Mouse (Mus musculus): ENCODE data around the gene Zfp866. TPM values are rescaled to one million over a fixed set of nuclear protein-coding genes. Genes with fewer than 3 reads are reported as not detected.

Gene Zfp866
- polyA plus RNA-seq, 1 experiment = 1.5 TPM

DNA sequence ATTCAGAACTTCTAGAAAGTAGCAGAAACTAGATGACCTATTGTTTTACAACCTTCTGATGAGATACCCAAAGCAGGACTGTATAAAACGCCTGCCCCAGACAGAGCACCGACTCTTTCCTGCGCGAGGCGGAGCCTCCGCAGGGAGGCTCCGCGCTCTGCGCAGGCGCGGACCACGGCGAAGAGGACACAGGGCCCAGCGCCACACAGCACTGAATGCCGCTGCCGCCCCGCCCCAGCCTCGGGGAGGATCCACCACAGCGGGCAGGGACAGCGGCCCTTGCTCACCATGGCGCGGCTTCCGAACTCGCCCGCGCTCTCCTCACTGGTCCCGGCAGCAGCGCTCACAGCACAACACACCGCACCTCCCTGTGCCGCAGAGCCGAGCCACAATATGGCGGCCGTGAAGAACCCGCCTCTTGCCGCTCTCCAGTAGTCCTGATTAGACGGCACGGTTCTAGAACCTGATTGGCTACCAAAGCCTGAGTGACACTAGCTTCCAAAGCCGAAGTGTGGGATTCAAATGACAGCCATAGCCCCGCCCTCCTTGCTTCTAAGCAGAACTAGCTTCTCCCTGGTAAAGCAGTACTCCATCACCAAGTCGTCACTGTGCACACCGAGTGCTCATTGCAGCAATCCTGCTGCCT, 16.4 kb downstream of the Zfp866 start, which contains the start of gene Gm20422:
Gene Gm20422 (minus strand): TSS at position 384 of the 646 bp plus-strand sequence.
- TF ChIP-seq GATA1 (IDR thresholded peaks at IDR 0.05; ENCODE audit: low read length) = no peak

DNA sequence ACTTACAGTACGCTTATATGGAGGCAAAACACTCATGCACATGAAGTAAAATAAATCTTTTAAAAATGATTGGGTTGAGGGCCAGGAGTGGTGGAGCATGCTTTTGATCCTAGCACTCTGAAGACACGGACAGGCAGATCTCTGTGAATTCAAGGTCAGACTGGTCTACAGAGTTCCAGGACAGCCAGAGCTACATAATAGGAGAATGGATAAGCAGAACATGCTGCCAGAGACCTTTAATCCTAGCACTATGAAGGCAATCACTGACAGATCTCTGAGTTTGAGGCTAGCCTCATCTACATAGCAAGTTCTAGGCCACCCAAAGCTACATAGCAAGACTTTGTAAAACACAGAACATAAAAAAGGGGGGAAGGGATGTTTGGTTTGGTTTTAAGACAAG, 18.9 kb downstream of the Zfp866 start:
- TF ChIP-seq GATA1 (IDR thresholded peaks at IDR 0.05; ENCODE audit: low read length) = no peak

DNA sequence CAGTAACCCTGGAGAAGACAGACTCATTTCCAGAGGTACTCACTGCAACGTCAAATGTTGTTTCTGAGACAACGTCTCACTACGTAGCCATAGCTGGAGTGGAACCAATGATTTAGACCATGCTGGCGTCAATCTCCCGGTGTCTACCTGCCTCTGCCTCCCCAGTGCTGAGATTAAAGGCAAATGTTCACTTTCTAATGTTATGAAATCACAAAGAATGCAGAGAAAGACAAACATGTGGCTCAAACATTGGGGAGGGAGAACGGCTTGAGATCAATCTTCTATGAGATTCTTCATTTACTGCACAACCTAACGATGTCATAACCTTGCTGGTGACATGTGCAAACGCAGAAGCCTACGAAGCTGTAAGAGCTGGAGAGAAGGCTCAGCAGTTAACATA, 19.8 kb downstream of the Zfp866 start:
- no peak for TF ChIP-seq GATA1 (IDR thresholded peaks at IDR 0.05; ENCODE audit: low read length)

DNA sequence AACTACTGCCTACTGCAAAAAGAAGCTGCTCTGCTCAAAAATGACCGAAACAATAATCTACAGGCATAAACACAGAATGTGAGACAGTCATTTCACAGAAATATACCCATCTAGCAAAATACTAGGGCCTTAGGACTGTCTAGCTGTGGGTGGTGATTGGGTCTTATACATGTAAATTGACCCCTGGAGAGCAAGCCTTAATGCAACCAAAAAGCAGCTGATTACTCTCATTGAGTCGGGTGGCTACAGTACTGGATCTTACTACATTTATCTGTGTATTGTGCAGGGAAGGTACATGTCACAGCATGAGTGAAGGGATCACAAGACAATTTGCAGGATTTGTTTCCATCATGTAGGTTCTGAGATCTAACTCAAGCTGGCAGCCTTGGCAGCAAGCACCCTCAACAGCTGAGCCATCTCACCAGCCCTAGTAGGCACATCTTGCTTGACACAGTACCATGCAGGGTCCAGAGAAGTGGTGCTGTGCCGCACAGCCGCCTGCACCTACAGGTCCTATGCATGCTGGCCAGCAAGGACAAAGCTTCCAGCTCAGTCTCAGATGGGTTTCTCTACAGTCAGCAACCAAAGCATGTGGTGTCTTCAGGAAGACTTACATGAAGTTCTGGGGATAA, 29.0 kb downstream of the Zfp866 start:
- TF ChIP-seq GATA1 (IDR thresholded peaks at IDR 0.05; ENCODE audit: low read length) = no peak

DNA sequence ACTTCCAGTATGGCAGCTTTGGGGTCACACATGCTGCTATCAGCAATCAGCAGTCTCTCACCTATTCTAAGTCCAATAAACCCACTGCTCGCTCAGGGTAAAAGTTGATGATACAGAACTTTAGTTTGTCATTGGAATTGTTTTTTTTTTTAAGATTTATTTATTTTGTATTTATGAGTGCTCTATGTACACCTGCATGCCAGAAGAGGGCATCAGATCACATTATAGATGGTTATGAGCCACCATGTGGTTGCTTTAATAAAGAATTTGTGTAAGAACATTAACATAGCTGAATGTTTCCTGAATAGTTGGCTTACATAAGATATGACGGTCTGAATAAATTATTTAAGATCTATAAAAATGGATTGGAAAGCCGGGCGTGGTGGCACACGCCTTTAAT, 32.7 kb downstream of the Zfp866 start:
- TF ChIP-seq GATA1 (IDR thresholded peaks at IDR 0.05; ENCODE audit: low read length) = no peak

DNA sequence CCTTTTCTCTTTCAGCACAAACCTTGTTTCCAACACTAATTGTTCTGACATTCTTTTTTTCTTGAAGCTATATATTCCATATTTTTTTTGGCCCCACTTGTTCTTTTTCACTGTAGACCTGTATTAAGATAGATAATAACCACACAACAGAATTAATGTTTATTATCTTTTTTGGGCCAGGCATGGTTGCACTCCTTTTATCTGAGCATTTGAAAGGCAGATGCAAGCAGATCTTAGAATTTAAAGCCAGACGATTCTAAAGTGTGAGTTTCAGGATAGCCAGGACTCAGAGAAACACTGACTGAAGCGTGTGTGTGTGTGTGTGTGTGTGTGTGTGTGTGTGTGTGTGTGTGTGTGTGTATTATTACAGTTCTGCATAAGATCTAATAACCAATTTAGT, 38.5 kb downstream of the Zfp866 start:
- TF ChIP-seq GATA1 (IDR thresholded peaks at IDR 0.05; ENCODE audit: low read length) = no peak

DNA sequence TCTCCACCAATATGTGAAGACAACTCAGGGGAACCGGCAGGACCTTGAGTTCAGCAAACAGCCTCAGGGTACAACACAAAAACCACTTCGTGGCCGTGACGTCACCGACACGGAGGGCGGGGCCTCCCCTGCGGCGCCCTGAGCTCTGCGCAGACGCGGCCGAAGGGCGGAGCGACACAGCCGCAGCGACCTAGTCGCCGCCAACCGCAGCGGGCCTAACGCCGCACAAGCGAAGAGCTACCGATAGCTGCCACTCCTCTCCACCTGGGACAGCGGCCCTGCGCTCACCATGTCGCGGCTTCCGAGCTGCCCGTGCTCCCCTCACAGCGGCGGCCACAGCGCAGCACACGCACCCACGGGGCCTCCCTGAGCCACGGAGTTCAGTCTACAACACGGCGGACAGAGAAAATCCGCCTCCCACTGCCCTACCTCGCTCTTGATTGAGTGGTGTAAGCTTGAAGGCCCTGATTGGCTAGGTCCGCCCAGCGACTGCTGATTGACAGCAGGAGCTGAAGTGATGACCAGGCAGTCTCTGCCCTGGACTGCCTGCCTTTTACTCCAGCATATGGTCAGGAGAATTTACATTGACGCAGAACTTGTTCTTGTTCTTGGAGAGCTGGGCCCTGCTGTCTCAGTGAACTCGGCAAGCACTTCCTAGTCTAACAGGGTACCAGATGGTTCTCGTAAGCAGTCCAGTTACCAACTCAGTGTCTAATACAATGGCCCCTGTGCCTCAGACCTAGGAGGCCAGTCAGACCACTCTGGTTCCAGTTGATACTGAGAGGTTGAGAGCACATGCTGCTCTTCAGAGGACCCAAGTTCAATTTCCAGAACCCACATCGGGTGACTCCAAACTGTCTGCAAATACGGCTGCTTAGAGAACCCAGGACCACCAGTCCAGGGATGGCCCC, 41.2 kb downstream of the Zfp866 start, which contains the start of gene Zfp963:
Gene Zfp963 (minus strand): TSS at position 427 of the 911 bp plus-strand sequence.
- no peak for TF ChIP-seq GATA1 (IDR thresholded peaks at IDR 0.05; ENCODE audit: low read length)

DNA sequence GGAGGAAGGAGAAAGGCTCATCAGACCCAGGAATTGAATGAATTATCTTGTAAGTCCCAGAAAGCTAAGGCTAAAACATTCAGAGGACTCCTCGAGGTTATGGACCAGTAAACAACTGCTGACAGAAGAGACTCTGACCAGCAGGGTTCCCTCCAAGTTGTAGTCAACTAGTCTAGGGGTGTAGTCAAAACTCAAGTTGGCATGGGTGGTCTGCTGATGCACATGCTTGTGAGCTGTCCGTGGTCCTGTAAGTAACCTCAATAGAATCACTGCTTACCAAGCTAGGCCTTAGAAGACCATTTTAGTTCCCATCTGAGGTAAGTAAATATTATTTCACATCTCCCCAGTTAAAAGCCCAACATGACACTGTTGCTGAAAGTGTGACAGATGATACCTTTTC, 49.7 kb downstream of the Zfp866 start:
- no peak for TF ChIP-seq GATA1 (IDR thresholded peaks at IDR 0.05; ENCODE audit: low read length)

DNA sequence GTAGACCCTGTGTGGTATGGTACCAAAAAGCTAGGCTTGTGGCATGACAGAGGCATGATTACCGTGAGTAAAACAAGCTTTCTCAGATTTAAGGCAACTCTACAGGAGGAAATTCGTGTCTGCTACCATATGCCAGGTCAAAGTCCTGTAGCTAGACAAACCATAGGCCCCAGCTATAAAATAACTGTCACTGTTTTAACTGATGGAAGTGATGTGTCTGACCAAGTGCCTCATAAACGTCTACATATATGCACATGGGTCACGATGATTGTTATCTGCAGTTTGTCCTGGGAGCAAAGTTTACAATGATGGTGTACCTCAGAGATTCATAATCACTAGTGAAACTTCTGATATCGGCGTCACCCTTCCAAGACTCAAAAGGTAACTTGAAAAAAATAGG, 50.2 kb downstream of the Zfp866 start:
- TF ChIP-seq GATA1 (IDR thresholded peaks at IDR 0.05; ENCODE audit: low read length) = no peak

DNA sequence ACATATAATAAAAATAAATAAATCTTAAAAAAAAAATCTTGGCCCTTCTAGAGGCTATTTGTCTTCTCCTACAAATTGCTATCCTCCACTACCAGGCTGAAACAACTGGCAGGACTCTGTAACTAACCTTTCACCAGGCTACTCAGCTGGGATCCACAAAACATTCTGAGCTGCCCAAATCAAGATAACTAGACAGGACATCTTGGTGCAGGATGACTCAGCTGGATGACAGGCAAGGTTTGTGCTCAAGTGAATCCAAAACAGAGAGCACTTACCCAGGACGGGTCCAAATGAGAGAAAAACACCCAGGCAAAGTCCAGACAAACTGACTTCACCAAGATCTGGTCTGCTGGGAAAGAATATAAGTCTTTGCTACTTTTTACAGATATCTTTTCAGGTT, 55.5 kb downstream of the Zfp866 start:
- no peak for TF ChIP-seq GATA1 (IDR thresholded peaks at IDR 0.05; ENCODE audit: low read length)

DNA sequence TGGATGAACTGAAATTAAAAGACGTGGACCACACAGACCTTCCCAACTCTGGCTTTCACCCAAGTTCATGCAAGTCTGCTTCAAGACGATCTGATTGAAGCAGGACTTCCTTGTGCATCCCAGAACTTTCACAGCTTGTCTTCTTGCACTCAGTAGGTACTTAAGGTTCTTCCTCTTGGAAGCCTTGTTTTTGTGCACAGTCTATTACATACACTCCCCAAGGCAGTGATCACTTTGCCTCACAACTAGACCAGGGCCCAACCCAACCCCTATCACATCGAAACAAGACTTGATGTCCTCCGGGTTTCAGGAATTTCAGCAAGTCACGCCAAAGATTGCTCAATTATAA, 73.8 kb downstream of the Zfp866 start:
- TF ChIP-seq GATA1 (IDR thresholded peaks at IDR 0.05; ENCODE audit: low read length) = no peak

DNA sequence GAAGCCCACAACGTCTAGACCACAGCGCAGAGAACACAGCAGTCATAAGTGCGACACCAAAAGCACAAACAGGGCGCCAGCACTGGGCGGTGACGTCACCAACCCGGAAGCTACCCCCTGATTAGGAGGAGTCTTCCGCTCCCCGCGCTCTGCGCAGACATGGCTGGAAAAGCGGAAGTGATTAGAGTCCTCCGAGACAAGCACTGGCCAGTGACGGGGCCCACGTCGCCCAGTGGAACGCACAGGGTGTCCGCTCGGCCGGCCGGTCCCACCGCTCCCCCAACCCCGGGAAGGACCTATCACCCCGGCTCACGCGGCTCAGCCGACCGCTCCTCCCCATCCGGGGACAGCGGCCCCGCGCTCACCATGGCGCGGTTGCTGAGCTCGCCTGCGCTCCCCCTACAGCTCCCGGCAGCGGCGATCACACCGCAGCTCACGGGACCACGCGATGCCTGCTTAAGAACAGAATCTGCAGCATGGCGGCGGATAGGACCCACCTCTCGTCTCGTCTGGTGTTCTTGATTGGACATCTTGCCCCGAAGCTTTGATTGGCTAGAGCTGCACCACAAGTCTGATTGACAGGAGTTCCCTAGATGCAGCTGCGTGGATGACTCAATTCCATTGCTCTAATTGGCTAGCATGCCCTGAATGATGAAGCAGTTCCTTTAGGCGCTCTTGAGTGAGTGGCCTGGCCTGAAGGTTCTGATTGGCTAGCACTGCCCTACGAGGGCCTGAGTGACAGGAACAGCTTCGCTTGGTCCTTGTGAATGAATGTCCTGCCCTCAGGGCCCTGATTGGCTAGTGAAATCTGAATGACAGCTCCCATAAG, 74.4 kb downstream of the Zfp866 start:
- TF ChIP-seq GATA1 (IDR thresholded peaks at IDR 0.05; ENCODE audit: low read length) = no peak

DNA sequence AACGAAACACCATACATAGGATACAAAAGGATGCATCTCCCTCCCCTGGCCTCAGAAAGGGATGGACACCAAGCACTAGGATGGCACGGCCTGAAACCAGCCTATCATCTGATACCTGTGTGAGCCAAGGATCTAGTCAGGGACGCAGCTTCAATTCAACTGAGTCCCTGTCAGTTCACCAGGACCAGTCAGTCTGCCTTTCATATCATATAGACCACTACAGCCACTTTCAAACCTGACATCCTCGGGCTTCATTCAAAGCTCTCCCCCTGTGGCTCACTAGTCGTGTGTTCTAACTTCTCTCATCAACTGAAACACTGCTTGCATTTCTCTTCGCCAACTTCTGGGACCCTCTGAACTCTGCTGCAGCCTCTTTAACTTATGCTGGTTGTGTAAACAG, 75.6 kb downstream of the Zfp866 start:
- TF ChIP-seq GATA1 (IDR thresholded peaks at IDR 0.05; ENCODE audit: low read length) = no peak

DNA sequence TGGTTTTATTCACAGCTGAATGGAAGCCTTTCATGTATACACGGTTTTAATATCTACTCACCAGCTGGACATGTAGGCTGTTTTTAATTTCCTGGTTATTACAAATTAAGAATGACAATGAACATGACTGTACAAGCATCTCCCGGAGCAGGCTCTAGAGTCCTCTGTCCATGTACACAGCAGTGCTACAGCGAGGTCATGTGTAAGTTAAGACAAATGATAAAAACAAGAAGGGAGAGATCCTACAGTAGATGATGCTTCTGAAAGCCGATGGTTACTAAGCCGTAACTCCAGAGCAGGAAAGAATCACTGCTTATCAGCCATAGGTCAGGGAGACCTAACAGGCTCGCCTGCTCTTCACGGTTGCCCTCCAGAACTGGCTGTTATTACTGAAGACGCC, 77.5 kb downstream of the Zfp866 start:
- no peak for TF ChIP-seq GATA1 (IDR thresholded peaks at IDR 0.05; ENCODE audit: low read length)

Other genes with a start within 250 kb of the Zfp866 start
- 0.50 and 0.67 TPM in 2 replicates for gene Zfp868, start 165.6 kb downstream of the Zfp866 start, polyA plus RNA-seq (2012)
- not detected in 2 replicates for gene Zfp964, start 136.7 kb downstream of the Zfp866 start, polyA plus RNA-seq (2012)
- 0.90 and 0.98 TPM in 2 replicates for gene Zfp869, start 80.5 kb downstream of the Zfp866 start, polyA plus RNA-seq (2012)
- 0.80 and 1.0 TPM in 2 replicates for gene Zfp963, start 41.2 kb downstream of the Zfp866 start, polyA plus RNA-seq (2012)
- gene Gm20422, start 16.3 kb downstream of the Zfp866 start, polyA plus RNA-seq (2012) = 0.72 and 1.4 TPM in 2 replicates
- 42.1 and 42.9 TPM in 2 replicates for gene Atp13a1, start within 50 bp of the Zfp866 start, polyA plus RNA-seq (2012)
- gene Gmip, start 17.5 kb upstream of the Zfp866 start, polyA plus RNA-seq (2012) = 29.1 and 44.6 TPM in 2 replicates
- gene Lpar2, start 31.3 kb upstream of the Zfp866 start, polyA plus RNA-seq (2012) = 0.38 and 0.43 TPM in 2 replicates
- gene Pbx4, start 41.3 kb upstream of the Zfp866 start, polyA plus RNA-seq (2012) = 3.3 and 4.0 TPM in 2 replicates
- gene Cilp2, start 96.5 kb upstream of the Zfp866 start, polyA plus RNA-seq (2012) = 0.02 and 0.03 TPM in 2 replicates
- gene Tssk6, start 111.0 kb upstream of the Zfp866 start, polyA plus RNA-seq (2012) = 0.13 and 0.17 TPM in 2 replicates
- 148 and 187 TPM in 2 replicates for gene Ndufa13, start 111.4 kb upstream of the Zfp866 start, polyA plus RNA-seq (2012)
- 4.4 and 7.0 TPM in 2 replicates for gene Yjefn3, start 111.5 kb upstream of the Zfp866 start, polyA plus RNA-seq (2012)
- gene Gatad2a, start 205.2 kb upstream of the Zfp866 start, polyA plus RNA-seq (2012) = 79.8 and 115 TPM in 2 replicates